Mouse (Mus musculus): ENCODE results near the gene Gm49361.
A peak's percentile ranks its signal among the peaks of the same experiment; 100 is the strongest.
"Not testable (repeated sequence)": the region's sequence is repeated elsewhere in the genome, so short reads cannot be mapped to it uniquely, and the experiment has no call there.

The Gm49361 gene

DNA sequence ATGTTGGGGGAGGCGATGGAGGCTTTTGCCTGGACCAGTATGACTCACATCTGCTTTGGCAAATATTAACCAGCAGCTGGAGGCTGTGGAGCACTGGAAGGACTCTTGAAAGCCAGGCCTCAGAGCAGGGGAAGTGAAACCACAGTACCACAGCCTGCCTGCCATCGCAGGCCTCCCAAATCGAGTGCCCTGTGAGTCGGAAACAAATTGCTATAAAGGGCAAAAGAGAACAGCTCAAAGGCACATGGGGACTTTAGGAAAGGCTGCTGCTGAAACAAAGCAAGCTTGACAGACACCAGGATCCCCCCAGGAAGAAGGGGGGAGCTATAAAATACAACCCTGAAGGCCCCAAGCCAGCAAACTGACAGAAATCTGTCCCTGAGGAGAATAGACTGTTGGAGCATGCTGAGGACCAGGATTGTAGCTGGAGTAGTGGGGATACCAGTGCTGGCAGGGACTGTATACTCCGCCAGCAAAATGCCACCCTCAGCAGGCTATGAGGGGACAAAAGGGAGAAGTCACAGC is 15.9 kb downstream of the Gm49361 start:
- no peak for DNase-seq

DNA sequence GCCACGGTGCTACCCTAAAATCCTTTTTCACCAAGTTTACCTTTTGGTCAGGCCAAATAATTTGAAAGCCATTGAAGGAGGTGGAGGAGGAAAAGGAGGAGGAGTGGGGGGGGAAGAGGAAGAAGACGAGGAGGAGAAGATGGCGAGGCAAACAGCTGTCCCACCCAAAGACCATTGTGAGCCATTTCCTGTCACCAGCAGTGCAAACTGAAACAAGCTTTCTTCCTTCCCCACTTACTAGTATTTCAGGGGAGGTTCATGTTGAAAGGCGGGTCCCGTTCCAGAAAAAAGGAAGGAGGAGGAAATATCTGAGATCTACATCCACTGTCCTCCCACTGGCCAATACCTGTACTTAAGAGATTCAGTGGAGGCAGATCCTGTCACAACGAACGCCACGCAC is 16.5 kb downstream of the Gm49361 start:
- no peak for DNase-seq

DNA sequence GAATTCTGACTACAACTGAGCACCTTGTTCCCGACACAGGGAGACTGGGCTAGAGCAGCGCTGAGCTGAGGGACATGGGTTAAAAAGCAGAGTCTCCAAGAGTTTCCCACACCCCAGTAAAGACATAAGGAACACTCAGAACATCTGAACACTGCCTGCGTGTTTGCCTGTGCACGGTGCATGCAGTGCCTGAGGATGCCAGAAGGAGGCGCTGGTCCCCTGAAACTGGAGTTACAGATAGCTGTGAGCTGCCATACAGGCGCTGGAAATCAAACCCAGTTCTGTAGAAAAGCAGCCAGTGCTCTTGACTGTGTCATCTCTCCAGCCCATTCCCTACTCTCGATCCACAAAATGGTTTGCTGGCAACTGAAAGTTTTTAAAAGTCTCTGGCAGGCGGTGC is 19.7 kb downstream of the Gm49361 start:
- DNase-seq = no peak

DNA sequence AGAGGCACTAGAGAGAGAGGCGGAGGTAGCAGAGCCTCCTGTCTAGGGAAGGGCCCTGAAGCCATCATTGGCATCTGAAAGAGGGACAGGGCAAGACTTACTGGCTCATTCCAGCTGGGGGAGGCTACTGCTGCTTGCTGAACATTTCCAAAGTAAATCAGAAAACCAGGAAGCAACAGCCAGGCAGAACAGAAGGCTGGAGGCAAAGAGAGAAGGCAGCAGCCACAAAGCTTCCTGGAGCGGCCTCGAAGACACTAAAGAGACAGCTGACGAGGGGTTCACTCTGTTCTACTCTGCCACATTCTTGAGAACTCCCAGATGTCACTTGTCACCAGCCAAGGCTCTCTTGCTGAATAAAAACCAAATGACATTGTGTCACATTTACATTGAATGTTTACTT is 21.4 kb downstream of the Gm49361 start:
- no peak for DNase-seq

DNA sequence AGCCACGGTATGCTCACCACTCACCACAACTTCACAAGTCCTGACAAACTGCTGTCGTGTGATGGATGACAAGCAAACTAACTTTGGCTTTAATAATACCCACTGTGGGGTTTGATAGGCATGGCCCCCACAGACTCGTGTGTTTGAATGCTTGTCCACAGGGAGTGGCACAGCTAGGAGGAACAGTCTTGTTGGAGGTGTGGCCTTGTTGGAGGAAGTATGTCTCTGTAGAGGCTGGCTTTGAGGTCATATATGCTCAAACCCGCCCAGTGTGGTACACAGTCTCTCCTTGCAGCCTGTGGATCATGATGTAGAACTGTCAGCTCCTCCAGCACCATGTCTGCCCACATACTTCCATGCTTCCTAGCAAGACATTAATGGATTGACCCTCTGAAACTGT is 27.7 kb downstream of the Gm49361 start:
- DNase-seq = no peak

DNA sequence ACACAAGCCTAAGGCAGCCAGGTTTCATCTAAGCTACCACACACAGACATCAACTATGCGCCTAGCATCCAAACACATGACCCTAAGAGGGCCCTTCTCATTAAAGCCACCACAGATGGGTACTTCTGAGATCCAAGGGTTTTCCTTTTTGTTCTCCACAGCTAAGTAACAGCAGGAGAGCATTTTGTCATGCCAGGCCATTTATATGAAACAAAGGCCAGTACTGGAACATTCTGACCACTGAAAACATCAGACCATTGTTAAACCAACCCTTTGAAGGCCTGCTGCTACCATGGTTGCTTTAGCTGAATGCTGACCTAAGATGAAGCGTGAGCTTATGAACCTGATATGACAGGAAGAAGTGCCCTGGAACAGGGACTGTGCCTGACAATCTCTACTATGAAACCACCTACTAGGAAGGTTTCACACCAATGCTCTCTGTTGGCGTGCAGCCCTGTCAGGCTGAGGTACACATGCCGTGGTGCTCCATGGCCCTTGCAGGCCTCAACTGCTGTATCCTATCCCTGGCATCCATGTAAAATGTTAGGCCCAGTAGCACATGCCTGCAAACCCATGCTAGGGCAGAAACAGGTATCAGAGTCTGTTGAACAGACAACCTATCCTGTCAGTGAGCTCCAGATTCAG is 29.2 kb downstream of the Gm49361 start:
- DNase-seq = peak; percentile 23

DNA sequence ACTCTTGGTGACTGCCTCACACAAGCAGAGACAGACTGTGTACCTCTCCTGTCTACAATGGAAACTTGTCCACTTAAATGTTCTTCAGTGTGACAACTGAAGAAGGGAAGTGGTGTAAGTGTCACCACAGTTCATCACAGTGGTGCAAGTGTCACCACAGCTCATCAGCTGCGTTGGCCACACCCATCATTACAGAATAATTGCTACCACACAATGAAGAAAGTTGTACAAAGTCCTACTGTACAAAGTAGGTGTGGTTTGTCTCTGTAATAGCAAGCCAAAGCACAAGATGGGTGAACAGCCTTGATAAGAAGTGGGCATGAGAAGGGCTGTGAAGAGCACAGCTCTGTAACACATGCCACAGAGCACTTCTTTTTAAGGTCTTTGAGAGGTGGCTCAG is 33.0 kb downstream of the Gm49361 start:
- no peak for DNase-seq

DNA sequence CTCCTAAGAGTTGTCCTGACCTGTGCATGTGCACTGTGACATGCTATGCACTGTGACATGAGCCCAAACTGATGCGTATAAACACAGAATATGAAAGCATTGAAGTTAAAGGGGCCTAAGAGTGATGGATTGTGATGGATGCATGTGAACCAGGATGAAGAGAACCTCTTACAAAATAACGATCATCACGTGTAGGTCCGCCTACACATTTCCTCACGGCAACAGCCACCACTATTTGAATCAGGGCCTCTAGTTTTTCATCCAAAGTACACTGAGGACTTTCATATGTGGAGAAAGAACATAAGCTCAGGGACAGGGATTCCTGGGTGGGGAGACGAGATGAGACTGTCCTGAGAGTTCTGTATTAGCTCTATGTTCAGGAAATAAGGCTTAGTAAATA is 34.8 kb downstream of the Gm49361 start:
- no peak for DNase-seq

DNA sequence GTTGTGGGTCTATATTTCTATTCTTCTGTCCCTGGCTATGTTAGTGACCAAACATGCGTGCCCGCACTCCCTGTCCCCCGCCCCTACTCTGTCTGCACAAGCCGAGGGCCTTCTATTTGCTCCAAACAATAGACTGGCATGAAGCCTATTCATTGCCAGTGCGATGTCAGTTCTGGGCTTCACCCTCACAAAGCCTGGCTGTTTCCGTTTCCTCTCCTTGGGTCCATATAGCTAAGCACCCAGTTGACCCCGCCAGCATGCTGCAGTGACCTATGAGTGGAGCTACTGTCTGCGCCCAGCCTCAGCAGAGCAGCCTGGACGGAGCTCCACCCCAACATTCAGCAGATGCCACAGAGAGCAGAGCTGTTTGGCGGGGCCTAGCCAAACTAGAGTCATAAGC is 36.7 kb downstream of the Gm49361 start:
- DNase-seq = no peak

DNA sequence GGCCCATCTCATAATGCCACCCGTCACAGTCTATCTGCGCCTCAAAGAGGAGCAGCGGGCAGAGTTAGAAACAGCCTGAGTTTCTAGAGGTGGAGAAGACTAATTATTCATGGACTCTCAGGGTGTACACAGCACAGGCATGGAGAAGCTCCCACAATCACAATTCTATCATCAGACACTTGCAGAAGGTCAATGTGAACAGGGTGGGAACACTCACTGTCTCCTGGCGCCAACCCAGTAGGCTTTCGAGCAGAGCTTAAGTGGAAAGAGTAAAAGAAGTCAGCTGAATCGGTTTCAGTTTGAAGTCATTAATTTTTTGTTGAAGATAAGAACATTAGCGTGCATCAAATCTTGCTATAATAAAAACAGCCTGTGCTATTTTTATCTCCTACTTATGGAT is 37.3 kb downstream of the Gm49361 start:
- no peak for DNase-seq

DNA sequence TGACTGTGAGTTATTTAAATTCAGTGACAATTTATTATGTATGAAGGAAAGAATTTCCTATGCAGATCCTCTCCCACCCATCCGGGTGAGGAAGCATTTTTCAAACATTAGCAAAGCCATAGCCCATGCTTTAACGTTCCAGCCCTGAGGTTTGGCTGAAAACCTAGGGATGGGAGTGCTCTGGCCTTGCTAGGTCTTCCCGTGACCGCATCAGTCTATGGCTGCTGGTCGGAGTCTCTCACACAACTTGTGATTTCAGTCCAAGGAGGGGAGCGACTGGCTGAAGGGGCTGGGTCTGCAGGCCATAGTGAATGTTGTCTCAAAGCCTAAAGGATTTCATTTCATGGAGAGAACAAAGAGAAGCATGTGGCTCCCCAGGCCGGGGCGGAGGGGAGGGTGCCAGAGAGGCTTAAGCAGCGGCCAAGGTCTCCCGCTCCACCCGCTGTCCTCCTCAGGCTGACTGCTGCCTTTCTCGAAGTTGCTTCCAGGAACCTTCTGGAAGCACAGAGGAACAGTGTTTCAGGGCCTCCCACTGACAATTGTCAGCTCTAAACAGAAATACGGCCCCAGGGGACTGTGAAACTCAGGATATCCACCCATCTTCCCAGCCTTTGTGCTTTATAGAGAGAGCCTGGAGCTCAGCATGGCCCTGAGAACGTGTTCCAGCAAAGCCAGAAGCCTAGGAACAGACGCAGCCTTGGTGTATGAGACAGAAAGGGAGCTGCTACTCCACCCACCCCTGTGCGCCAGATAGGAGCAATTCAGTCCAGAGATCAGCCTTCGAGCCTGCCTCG is 38.6 kb downstream of the Gm49361 start:
- DNase-seq = no peak

DNA sequence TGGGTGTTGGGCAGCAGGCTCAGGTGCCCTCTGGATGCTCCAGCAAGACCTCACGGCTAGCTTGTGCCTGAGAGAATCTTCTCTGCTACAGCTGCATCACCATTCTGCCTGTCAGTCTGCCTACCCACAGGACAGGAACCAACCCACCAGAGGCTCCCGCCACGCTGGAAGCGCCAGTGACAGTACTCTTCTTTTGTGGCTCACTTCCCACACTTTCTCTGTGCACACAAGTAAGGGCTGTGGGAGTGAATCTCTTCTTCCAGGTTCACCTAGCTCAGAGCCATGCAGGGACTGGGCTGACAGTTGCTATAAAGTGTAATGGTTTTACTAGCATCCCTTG is 39.2 kb downstream of the Gm49361 start:
- DNase-seq = no peak

DNA sequence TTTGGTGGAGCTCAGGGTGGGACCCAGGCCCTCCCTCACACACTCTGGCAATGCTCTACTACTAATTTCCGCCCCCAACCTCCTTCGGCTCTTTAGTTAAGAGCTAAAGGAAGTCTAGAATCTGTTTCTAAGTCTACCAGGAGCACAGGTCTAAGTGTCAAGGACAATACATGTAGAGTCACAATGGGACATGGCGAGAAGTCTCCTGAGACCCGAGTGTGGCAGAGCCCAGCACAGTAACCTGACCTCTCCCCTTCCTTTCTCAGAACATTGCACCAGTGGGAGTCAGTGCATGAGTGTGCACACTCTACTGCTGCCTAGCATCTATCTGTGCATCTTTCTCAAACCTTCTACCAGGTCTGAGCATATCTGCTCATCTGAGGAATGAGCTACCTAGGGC is 40.1 kb downstream of the Gm49361 start:
- no peak for DNase-seq

DNA sequence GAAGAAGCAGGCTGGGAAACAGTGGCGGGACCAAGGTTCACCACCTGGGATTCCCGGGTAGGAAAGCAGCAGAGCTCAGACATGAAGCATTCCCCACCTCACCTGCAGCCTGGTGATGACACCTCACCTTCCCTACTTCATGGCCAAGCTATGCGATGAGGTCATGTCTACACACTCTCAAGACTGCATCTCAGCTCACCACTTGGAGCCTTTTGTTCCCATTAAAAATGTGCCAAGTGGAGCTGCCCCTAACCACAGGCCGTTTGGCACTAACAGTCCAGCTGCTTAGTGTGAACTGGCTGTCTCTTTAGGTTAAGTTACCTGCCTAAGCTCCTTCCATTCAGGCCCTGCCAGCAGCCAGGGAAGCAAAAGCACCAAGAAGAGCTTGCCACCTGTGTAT is 40.8 kb downstream of the Gm49361 start:
- DNase-seq = no peak

DNA sequence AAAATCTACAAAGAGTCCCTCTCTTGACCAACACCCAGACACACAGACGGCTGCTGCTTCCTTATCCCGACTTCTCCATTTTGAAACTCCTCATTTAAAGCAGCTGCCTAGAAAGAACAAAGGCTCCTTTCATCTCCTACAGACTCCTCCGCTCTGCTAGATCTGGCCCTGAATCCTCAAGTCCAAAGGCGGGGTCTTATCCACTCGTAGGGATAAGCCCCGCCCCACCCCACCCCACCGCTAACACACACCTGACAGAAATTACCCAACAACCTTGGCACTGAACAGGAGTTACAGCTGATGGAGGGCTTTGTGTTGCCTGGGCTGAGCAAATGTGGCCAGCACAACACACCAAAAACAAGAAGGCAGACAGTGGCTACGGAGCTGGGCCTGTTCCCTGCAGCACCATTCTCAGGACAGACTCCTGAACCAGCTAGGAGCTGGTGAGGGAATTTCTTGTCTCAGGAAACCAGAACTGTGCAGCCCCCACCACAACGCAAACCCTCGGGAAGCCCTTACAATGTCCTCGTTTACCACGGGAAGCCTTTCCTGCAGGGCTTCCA is 43.9 kb downstream of the Gm49361 start:
- no peak for DNase-seq

DNA sequence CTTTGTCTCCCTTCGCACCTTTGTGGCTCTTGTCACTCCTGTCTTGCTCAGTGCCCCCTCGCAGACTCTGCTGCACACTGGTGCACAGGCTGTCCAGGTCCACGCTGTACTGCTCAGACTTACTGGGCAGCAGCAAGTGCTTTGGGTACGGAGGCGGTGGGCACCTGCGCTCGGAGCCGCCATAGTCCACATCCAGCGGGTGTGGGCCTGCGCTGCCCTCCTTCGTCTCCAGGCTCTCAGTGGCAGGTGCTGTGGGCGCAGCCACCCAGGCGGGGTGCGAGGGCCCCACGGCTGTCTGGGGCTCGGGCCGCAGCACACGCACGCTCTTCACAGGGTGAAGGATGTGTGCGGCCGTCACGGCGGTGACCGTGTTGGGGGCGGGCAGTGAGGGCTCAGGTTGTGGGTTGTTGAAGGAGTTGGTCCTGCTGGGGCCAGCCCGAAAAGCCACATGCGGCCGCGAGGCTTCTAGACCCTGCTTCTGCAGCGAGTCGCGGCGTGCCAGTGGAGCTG is 46.4 kb downstream of the Gm49361 start:
- no peak for DNase-seq

DNA sequence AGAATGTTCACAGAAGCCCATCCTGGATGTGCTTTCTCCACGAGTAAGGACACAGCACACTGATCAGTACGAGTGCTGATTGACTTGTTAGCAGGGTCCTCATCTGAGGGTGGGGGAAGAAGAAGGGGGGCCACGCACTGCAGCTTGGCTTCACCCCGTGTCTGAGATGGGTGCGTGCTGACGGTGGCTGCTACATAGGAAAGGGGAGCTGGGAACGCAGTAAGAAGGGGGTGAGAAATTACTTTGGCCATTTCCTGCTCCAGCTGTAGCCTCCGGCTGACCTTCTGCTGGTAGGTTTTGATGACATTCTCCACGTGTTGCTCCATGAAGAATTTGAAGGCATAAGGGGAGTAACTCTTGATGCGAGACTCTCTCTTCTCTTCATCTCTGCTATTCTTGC is 46.9 kb downstream of the Gm49361 start:
- DNase-seq = no peak

DNA sequence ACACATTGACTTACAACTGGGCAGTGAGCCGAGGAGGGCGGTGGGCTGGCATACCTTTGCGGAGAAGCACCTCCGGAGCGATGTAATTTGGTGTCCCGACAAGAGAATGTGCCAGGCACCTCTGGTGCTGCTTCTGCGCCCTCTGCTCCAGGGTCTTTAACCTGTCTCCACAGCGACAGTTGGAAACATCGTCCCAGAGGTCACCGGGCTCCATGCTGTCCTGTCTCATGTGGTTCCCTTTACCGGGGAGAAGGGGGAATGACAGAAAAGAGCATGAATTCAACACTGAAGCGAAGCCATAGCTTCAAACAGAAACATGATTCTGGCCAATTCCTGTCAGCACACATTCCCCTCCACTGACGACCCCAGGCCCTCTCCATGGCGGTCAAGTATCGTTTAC is 49.8 kb downstream of the Gm49361 start:
- DNase-seq = no peak

DNA sequence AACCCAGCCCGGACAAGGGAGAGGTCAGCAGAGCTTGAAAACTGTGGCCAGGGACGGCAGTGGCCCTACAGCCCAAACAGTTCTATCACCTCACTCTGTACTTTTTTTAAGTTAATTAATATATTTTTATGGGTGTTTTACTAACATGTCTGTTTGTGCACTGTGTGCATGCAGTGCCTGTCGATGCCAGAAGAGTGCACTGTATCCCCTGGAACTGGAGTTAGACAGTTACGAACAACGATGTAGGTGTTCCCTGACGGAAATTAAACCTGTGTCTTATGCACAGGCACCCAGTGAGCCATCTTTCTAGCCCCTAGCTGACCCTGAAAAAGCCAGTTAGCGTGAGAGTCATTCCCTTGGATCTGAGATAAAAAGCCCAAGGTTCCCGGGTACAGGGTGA is 50.4 kb downstream of the Gm49361 start:
- DNase-seq = no peak

DNA sequence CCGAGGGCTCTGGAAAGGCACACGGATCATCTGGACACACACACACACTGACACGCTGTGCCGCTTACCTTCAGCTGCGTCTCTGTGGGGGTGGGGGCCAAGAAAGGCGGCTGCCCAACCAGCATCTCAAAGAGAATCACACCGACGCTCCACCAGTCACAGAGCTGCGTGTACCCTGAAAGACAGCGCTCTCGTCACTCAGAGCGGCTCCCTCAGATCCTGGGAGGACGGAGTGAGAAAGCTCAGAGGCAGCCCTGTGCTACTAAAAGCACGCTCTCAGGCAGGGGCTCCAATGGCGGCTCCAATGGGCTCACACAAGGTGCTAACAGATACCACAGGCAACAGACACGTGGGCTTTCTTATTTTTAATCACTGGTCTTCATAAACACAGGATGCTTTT is 51.7 kb downstream of the Gm49361 start:
- DNase-seq = no peak

DNA sequence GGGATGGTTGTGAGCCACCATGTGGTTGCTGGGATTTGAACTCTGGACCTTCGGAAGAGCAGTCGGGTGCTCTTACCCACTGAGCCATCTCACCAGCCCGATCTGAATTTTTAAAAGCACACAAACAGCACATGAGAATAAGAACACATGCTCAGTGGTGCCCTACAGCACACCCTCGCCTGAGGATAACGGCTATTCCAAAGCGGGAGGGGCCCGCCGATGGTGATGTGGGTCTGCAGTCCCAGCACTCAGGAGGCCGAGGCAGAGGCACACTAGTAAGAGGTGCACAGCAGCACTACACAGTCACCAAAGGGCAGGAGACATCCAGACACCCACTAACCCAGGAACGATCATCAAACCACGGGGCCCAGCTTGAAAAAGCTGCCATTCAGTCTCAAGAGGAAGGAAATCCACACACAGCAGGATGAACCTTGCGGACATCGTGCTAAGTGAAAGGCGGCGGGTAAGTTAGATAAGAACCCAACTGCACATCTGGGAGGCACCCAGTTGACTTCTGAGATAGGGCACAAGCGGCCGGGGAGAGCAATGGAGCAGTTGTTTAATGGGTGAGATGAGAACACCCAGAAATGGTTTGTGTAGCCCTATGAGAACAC is 53.3 kb downstream of the Gm49361 start:
- DNase-seq = no peak

DNA sequence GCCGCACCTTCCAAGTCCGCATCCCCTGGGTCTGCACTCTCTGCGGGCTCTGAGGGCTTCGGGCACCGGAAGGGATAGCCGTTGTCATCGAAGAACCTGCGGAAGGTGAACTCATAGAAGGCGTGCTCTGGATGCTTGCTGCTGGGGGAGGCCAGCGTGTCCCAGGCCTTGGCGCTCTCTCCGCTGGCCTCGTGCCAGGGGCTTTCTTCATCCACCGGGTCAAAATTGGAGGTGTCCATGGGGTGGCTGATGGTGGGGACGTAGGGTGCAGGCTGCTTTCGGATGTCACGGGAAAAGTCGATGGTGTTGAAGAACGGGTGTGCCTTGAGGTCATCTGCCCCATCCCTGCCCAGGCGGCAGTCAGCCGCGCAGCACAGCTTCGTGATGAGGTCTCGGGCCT is 54.6 kb downstream of the Gm49361 start:
- no peak for DNase-seq

DNA sequence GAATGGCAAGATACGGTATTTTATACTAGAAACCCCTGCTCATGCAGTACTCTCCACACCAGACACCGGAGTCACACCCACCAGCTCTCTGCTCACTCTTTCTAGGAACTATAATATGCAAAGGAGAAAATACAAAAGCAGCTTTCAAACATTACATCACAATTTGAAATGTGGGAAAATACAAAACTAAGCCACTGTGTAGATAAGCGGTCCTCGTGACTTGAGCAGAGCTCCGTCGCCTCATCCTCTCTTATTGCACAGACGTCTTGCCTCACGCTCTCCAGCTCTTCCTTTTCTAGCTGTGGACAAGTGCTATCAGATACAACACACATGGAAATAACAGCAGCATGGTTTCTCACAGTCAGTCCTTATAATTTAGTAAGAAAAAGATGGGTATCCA is 55.2 kb downstream of the Gm49361 start:
- DNase-seq = no peak

DNA sequence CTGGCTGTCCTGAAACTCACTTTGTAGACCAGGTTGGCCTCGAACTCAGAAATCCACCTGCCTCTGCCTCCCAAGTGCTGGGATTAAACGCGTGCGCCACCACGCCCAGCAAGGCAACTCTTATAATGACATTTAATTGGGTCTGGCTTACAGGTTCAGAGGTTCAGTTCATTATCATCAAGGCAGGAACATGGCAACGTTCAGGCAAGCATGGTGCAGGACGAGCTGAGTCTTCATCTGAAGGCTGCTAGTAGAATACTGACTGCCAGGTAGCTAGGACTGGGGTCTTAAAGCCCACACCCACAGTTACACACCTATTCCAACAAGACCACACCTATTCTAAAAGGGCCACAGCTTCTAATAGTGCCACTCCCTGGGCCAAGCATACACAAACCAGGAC is 57.8 kb downstream of the Gm49361 start:
- DNase-seq = not testable (repeated sequence)

All from cerebellum, adult 11-12 months (tissue).